Mouse (Mus musculus): Measurements from ENCODE around the gene Slc6a2. TPM values are rescaled to one million over a fixed set of nuclear protein-coding genes. Genes with fewer than 3 reads are reported as not detected.

Slc6a2 gene
- polyA plus RNA-seq, 1 experiment from 2014 or later, result 0.19 TPM

DNA sequence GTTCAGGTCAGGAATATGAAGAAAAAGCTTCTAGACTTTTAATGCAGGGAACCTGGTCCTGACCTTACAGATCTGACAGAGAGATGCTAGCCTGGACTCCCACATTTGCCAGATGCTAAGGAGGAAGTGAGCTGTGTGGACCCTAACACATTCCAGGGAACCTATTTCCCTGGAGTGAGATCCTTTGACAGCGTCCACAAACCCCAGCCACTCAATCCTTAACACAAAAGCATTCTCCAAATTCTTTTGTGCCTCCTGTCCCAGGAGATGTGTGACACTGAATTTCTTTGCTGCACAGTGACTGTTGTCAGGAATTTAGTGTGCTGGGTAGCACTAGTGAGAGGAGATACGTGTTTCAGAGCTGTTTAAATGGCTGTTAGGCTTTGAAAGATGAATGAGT is 79.0 kb downstream of the Slc6a2 start:
- Histone ChIP-seq H3K4me1 (no peaks in the 10 kb centered on the region), H3K27ac (no peak overlapping the region), H3K9me3 (no peaks in the 10 kb centered on the region), H3K4me2 (no peak overlapping the region), H3K27me3 (no peaks in the 10 kb centered on the region), H3K36me3 (no peaks in the 10 kb centered on the region), H3K9ac (no peak overlapping the region), H3K4me3 (no peak overlapping the region)
- WGBS, result 9% methylated on average over 2 of the region's 2 CpGs
- no peak for ATAC-seq (ENCODE audit: insufficient number of reproducible peaks, low FRiP score, low TSS enrichment, low read depth)

DNA sequence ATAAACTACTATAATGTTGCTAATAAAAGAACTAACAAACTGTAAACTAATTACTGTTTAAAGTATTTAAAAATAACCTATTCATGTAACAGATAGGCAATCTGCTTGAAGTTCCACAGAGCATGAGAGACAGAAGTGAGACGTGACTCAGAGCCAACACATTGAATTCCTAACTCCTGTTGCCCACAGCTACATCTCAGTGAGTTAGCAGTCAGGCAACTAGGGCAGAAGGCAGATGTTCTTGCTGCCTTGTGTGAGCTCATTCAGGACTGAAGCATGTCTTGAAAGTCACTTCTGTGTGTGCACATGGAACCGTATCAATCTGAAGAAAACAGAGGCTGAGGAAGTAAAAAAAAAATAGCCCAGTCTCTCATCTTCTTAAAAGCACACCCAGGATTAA is 80.4 kb downstream of the Slc6a2 start:
- no peak overlapping the region for H3K27ac ChIP-seq
- no peak overlapping the region for H3K9ac ChIP-seq
- H3K27me3 ChIP-seq, result no peaks in the 10 kb centered on the region
- H3K36me3 ChIP-seq, result no peaks in the 10 kb centered on the region
- no peaks in the 10 kb centered on the region for H3K4me1 ChIP-seq
- no peak overlapping the region for H3K4me2 ChIP-seq
- WGBS, result 68% methylated on average over 2 of the region's 2 CpGs
- H3K4me3 ChIP-seq, result no peak overlapping the region
- no peak for ATAC-seq (ENCODE audit: insufficient number of reproducible peaks, low FRiP score, low TSS enrichment, low read depth)
- H3K9me3 ChIP-seq, result no peaks in the 10 kb centered on the region

DNA sequence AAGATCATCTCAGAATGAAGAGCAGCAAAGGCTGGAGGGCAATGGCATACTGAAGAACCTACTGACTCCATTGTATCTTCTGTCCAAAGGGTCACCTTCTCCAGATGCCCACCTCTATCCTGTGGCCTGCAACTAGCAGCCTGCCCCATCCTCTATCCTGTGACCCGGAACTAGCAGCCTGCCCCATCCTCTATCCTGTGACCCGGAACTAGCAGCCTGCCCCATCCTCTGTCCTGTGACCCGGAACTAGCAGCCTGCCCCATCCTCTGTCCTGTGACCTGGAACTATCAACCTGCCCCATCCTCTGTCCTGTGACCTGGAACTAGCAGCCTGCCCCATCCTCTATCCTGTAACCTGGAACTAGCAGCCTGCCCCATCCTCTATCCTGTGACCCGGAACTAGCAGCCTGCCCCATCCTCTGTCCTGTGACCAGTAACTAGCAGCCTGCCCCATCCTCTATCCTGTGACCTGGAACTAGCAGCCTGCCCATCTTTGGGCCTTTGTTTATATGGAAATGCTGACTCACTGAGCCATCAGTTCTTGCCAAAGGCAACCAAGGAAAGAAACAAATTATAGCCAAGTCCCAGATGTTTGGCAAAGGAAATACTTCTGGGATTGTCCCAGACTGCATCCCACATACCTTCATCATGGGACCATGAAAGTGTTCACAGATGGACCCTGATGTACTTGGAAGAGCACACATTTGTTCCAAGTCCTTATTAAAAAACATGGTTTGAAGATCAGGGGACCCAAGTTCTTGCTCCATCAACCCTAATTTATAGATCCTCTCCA is 81.1 kb downstream of the Slc6a2 start:
- H3K36me3 ChIP-seq, result no peaks in the 10 kb centered on the region
- H3K9me3 ChIP-seq, result no peaks in the 10 kb centered on the region
- no peak for ATAC-seq (ENCODE audit: insufficient number of reproducible peaks, low FRiP score, low TSS enrichment, low read depth)
- whole genome bisulfite sequencing, result 92% methylated on average over 4 of the region's 4 CpGs
- no peak overlapping the region for H3K4me3 ChIP-seq
- H3K27me3 ChIP-seq, result no peaks in the 10 kb centered on the region
- no peak overlapping the region for H3K9ac ChIP-seq
- no peaks in the 10 kb centered on the region for H3K4me1 ChIP-seq
- no peak overlapping the region for H3K4me2 ChIP-seq
- H3K27ac ChIP-seq, result no peak overlapping the region

DNA sequence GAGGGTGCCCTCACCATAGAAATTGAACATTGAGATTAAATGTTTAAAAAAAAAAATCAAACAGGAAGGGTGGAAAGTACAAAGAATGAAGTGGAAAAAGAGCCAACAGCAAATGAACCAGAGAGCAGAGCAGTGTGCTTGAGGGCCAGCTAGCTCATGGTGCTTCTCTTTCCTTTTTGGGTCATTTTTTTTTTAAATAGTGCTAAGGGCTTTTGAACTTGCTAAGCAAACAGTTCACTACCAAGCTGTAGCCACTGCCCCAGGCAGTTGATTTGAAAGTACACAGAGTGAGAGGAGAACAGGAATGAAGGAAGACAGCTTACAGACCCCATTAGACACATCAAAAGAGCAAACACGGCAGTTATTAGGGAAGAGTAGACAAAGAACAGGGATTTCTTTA is 83.2 kb downstream of the Slc6a2 start:
- WGBS, result 20% methylated on average over 1 of the region's 1 CpGs
- H3K27ac ChIP-seq, result no peak overlapping the region
- H3K4me2 ChIP-seq, result no peak overlapping the region
- no peaks in the 10 kb centered on the region for H3K27me3 ChIP-seq
- no peak overlapping the region for H3K9ac ChIP-seq
- no peak overlapping the region for H3K4me3 ChIP-seq
- H3K9me3 ChIP-seq, result no peaks in the 10 kb centered on the region
- H3K4me1 ChIP-seq, result no peaks in the 10 kb centered on the region
- no peak for ATAC-seq (ENCODE audit: insufficient number of reproducible peaks, low FRiP score, low TSS enrichment, low read depth)
- no peaks in the 10 kb centered on the region for H3K36me3 ChIP-seq

DNA sequence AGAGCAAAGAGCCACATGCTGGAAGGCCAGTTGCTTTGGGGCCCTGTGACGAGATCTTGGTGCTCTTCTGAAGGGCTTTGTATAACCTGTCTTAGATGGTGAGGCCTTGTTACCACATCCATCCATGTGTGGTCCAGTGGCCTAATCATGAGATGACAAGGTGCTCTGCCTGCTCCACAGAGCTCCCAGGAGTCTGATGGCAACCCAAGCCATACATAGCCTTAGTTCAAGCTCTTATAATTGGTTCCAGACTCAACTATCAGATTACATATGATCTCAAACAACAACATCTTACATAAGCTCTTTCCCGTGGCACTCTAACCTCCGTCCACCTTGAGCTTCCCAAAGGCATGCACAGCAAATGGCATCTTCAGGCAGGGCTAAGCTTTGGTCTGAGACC is 88.2 kb downstream of the Slc6a2 start, which contains the start of gene Ces1a:
Ces1a (minus strand) TSS at position 101 of the 400 bp plus-strand sequence.
- H3K4me2 ChIP-seq, result no peak within 1 kb of the TSS
- no peak within 1 kb of the TSS for H3K9ac ChIP-seq
- no peak within 1 kb of the TSS for H3K4me3 ChIP-seq
- no peak within 1 kb of the TSS for H3K27ac ChIP-seq
- H3K9me3 ChIP-seq, result no peaks in the 10 kb centered on the region
- WGBS, result 47% methylated on average over 3 of the region's 3 CpGs
- H3K27me3 ChIP-seq, result no peaks in the 10 kb centered on the region
- no peak for ATAC-seq (ENCODE audit: insufficient number of reproducible peaks, low FRiP score, low TSS enrichment, low read depth)
- H3K4me1 ChIP-seq, result no peaks in the 10 kb centered on the region
- H3K36me3 ChIP-seq, result no peaks in the 10 kb centered on the region

DNA sequence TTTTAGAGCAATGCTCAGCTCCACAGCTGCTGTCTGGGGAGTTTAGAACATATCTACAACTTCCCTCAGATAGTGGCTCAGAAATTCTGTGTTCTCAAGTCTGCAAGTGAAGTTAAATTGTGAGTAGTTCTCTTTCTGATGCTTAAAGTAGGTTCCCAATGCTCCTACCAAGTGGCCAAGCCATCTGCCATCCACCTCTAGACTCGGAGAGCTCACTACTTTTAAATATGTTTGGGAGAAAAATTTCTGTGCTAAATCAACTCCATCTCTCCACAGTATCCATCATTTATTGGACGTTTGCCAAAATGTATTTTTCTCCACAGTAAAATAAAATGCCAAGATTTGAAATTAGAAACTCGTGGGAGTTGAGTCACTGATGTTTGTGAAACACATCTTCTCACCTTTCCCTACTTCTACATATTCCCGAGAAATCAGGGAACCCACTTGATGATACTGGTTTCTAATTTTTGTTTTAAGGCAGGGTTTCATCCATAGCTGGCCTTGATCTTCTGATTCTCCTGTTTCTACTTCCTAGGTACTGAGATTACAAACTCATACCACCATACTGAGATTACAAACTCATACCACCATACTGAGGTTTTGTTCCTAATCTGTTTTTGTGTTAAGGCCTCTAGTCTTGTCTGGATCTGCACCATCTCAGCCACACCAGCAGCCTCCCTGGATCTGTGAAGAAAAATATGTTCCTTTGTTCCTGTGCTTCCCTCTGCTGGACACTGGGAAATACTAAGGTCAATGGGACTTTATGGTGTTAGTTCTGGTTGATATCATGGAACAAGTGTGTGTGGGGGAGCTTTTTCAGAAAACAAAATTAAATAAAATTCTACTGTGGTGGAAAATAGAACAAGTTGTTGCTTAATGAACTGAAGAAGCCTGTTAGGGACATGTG is 88.9 kb downstream of the Slc6a2 start:
- no peaks in the 10 kb centered on the region for H3K4me1 ChIP-seq
- no peak overlapping the region for H3K9ac ChIP-seq
- H3K9me3 ChIP-seq, result no peaks in the 10 kb centered on the region
- WGBS, result 38% methylated on average over 4 of the region's 4 CpGs
- ATAC-seq (ENCODE audit: insufficient number of reproducible peaks, low FRiP score, low TSS enrichment, low read depth), result no peak
- no peak overlapping the region for H3K4me2 ChIP-seq
- no peak overlapping the region for H3K27ac ChIP-seq
- no peaks in the 10 kb centered on the region for H3K27me3 ChIP-seq
- no peak overlapping the region for H3K4me3 ChIP-seq
- no peaks in the 10 kb centered on the region for H3K36me3 ChIP-seq

Small RNA genes within 50 kb of the gene (microRNA-seq; reads per million reads assigned to microRNA genes)
- gene Gm22151, result not detected

Other genes with a start within 250 kb of the Slc6a2 start
- gene Mmp2, start 132.8 kb upstream of the Slc6a2 start, polyA plus RNA-seq (2015; fragmentation: Nextera tagmentation; extraction: Ambion mirVana), result 288 and 295 TPM in 2 replicates
- 12.7 and 14.7 TPM in 2 replicates for gene Lpcat2, start 104.7 kb upstream of the Slc6a2 start, polyA plus RNA-seq (2015; fragmentation: Nextera tagmentation; extraction: Ambion mirVana)
- gene Capns2, start 58.7 kb upstream of the Slc6a2 start, polyA plus RNA-seq (2015; fragmentation: Nextera tagmentation; extraction: Ambion mirVana), result 107 and 113 TPM in 2 replicates
- gene Ces1a, start 88.1 kb downstream of the Slc6a2 start, polyA plus RNA-seq (2015; fragmentation: Nextera tagmentation; extraction: Ambion mirVana), result not detected in 2 replicates
- gene Ces1b, start 119.9 kb downstream of the Slc6a2 start, polyA plus RNA-seq (2015; fragmentation: Nextera tagmentation; extraction: Ambion mirVana), result not detected in 2 replicates
- gene Ces1c, start 171.2 kb downstream of the Slc6a2 start, polyA plus RNA-seq (2015; fragmentation: Nextera tagmentation; extraction: Ambion mirVana), result not detected in 2 replicates
- 0.24 and 0.36 TPM in 2 replicates for gene Ces1d, start 237.8 kb downstream of the Slc6a2 start, polyA plus RNA-seq (2015; fragmentation: Nextera tagmentation; extraction: Ambion mirVana)